Mouse (Mus musculus) megakaryocyte, embryonic 14.5 days (primary cell): Measurements from ENCODE around the gene Shb.

Source experiments
- FLI1 ChIP-seq: IDR thresholded peaks from 2 replicates; pipeline ENCODE4 v1.6.1; 2012; ENCODE audit warnings: low read length, inconsistent platforms, mixed read lengths
- GATA1 ChIP-seq: IDR thresholded peaks from 3 replicates; pipeline ENCODE4 v1.6.1; 2012; ENCODE audit warnings: mixed read lengths, low read length, inconsistent platforms, borderline replicate concordance

DNA sequence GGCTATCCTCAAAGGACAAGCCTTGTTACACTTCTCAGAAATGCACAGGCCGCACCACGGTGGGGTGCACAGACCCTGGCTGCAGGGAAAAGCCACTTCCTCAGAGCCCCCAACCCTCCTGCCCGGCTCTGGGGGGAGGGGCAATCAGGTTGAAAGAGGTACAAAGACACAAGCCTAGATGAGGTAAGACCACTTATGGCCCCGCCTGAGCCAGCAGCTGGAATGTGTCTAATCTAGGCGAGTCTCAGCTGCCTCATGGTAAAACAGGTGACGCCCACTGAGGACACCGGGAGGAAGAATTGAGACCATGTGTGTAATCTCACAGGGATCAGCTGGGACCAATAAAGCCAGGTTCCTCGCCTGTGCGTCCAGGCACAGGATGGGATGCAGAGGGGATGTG lies 25.2 kb downstream of the Shb start:
- TF ChIP-seq GATA1 (no peak), FLI1 (no peak)
